Comparison of ENCODE assay signal across 13 mouse cellular contexts in the genomic region with DNA sequence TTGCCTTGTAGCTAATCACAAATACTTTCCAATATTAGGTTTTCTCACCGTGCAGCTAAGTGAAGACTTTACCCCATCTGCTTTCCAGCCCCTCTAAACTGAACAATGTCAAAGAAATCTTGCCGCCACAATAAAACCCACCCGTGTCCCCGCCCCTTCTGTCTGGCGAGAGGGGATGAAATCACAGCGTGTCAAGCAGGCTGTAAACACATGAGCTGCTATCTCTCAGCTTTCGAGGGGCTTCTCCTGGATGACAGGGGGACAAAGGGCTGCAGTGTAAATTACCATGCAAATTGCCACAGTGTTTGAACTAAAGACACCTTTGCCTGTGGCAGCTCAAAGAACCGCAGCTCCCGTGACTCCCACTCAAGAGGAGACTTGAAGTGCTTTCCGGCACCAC.
DNase-seq lines count a peak whose midpoint lies in the region; ATAC-seq and TF ChIP-seq lines count a peak whose summit lies in the region.
"Had no signal": no experiment of that assay in that cellular context is flagged by ENCODE, and none has a peak within 500 bp of the region (broad histone marks: within the 10 kb centered on the region; RNA-seq: fewer than 3 reads in every experiment).

No protein-coding gene starts in this region.

- no peak for DNase-seq in heart, adult 18-20 months
- DNase-seq in brain, embryonic 14.5 days (ENCODE audit: low read depth): peak; percentile 84
- no peak for DNase-seq in thymus, postnatal 14 days
- DNase-seq in adipocyte (ENCODE audit: low spot score): no peak
- DNase-seq: cerebellum, adult 11 months; gastrocnemius, postnatal 36 days; kidney, postnatal 36 days; right cerebral cortex, postnatal 14 days; thymus, adult 2 months had no signal

- H3K9me3 ChIP-seq in heart, embryonic 16.5 days (replicated peaks; ENCODE audit: control insufficient read depth, low read length): peaks cover 7% of the 10 kb centered on the region
- peaks cover 8% of the 10 kb centered on the region for H3K9me3 ChIP-seq in forebrain, embryonic 13.5 days (replicated peaks)
- H3K9me3 ChIP-seq in limb, embryonic 12.5 days: peaks cover 17% of the 10 kb centered on the region

- no peak for TF ChIP-seq CTCF in brain, embryonic 14.5 days (IDR thresholded peaks at IDR 0.05; ENCODE audit: borderline replicate concordance, extremely low read depth, insufficient read depth, insufficient read length)

- no peak overlapping the region for H3K9ac ChIP-seq in heart, embryonic 16.5 days (ENCODE audit: low read length)
- no peak overlapping the region for H3K9ac ChIP-seq in forebrain, embryonic 13.5 days
- no peak overlapping the region for H3K9ac ChIP-seq in limb, embryonic 12.5 days (replicated peaks)
- H3K9ac ChIP-seq: liver, embryonic 12.5 days had no signal

- peak overlapping the region; percentile 4; the same call in 1 of the 2 replicates for H3K4me2 ChIP-seq in heart, embryonic 16.5 days (ENCODE audit: low read depth, low read length)
- H3K4me2 ChIP-seq in forebrain, embryonic 13.5 days: peak overlapping the region; percentile 17
- H3K4me2 ChIP-seq in limb, embryonic 12.5 days: peak overlapping the region; percentile 24
- H3K4me2 ChIP-seq: liver, embryonic 12.5 days had no signal

- no peaks in the 10 kb centered on the region for H3K4me1 ChIP-seq in heart, embryonic 16.5 days (ENCODE audit: control insufficient read depth, insufficient read depth, low read length)
- H3K4me1 ChIP-seq in forebrain, embryonic 13.5 days: peaks cover 28% of the 10 kb centered on the region
- H3K4me1 ChIP-seq in limb, embryonic 12.5 days (replicated peaks): peaks cover 12% of the 10 kb centered on the region
- H3K4me1 ChIP-seq: liver, embryonic 12.5 days had no signal

- 24% methylated on average over 10 of the region's 10 CpGs for WGBS in heart, embryonic 16.5 days
- WGBS in forebrain, embryonic 13.5 days: 12% methylated on average over 10 of the region's 10 CpGs
- 13% methylated on average over 10 of the region's 10 CpGs for WGBS in limb, embryonic 12.5 days

- no peaks in the 10 kb centered on the region for H3K27me3 ChIP-seq in heart, embryonic 16.5 days (ENCODE audit: control insufficient read depth, insufficient read depth, low read length)
- peaks cover 10% of the 10 kb centered on the region; the same call in 1 of the 2 replicates for H3K27me3 ChIP-seq in forebrain, embryonic 13.5 days
- no peaks in the 10 kb centered on the region for H3K27me3 ChIP-seq in limb, embryonic 12.5 days
- H3K27me3 ChIP-seq: liver, embryonic 12.5 days had no signal

- no peak for TF ChIP-seq POLR2A in brain, embryonic 14.5 days (IDR thresholded peaks at IDR 0.05; ENCODE audit: borderline replicate concordance, extremely low read depth, insufficient read depth, insufficient read length, poor library complexity, severe bottlenecking)

- no peak overlapping the region for H3K27ac ChIP-seq in heart, embryonic 16.5 days (ENCODE audit: low read length)
- H3K27ac ChIP-seq in forebrain, embryonic 13.5 days: peak overlapping the region; percentile 25; the same call in 1 of the 2 replicates
- no peak overlapping the region for H3K27ac ChIP-seq in limb, embryonic 12.5 days
- H3K27ac ChIP-seq: liver, embryonic 12.5 days had no signal

- no peaks in the 10 kb centered on the region for H3K36me3 ChIP-seq in heart, embryonic 16.5 days (ENCODE audit: control insufficient read depth, insufficient read depth)
- H3K36me3 ChIP-seq in forebrain, embryonic 13.5 days (ENCODE audit: poor library complexity, severe bottlenecking): no peaks in the 10 kb centered on the region; the same call in 1 of the 2 replicates
- H3K36me3 ChIP-seq in limb, embryonic 12.5 days: no peaks in the 10 kb centered on the region
- H3K36me3 ChIP-seq: liver, embryonic 12.5 days had no signal

- no peak overlapping the region for H3K4me3 ChIP-seq in heart, embryonic 16.5 days (ENCODE audit: low read length)
- H3K4me3 ChIP-seq in forebrain, embryonic 13.5 days: no peak overlapping the region
- H3K4me3 ChIP-seq in limb, embryonic 12.5 days (replicated peaks): no peak overlapping the region
- H3K4me3 ChIP-seq: liver, embryonic 12.5 days had no signal

- ATAC-seq in heart, embryonic 16.5 days (replicated peaks; ENCODE audit: extremely low read depth, insufficient read depth, low FRiP score): no peak
- peak; percentile 77 for ATAC-seq in forebrain, embryonic 13.5 days
- no peak for ATAC-seq in limb, embryonic 12.5 days (ENCODE audit: insufficient number of reproducible peaks, insufficient read depth, low FRiP score, low TSS enrichment, low read depth)
- ATAC-seq: liver, embryonic 12.5 days had no signal
